Mouse (Mus musculus) hindbrain, embryonic 16.5 days (tissue): ENCODE measurements around the gene Mindy4. TPM values are rescaled to one million over a fixed set of nuclear protein-coding genes. Genes with fewer than 3 reads are reported as not detected.

Experiments
- ATAC-seq: fragments of 200-750 bp; cut with Nextera tagmentation; 2 replicates; pipeline ENCODE4 v1.8.0; 2017; ENCODE audit warnings: moderate TSS enrichment, moderate library complexity
- H3K27ac ChIP-seq: fragments of 300-500 bp; sonication (generic); 2 replicates; pipeline ENCODE4 v1.5.1; 2014; ENCODE audit warnings: low read depth, mild to moderate bottlenecking, control low read depth, low read length, moderate library complexity
- H3K27me3 ChIP-seq: fragments of 300-500 bp; sonication (generic); replicated peaks from 2 replicates; pipeline ENCODE4 v1.6.1; 2014; ENCODE audit warnings: low read length; ENCODE audit not compliant: control insufficient read depth, insufficient read depth
- H3K36me3 ChIP-seq: fragments of 300-500 bp; sonication (generic); 2 replicates; pipeline ENCODE4 v1.6.1; 2014; ENCODE audit warnings: mild to moderate bottlenecking, low read length, moderate library complexity, mixed read lengths; ENCODE audit not compliant: control insufficient read depth, insufficient read depth
- H3K4me1 ChIP-seq: fragments of 300-500 bp; sonication (generic); 2 replicates; pipeline ENCODE4 v1.6.1; 2014; ENCODE audit warnings: low read depth, low read length; ENCODE audit not compliant: control insufficient read depth, insufficient read depth
- H3K4me2 ChIP-seq: fragments of 300-500 bp; sonication (generic); 2 replicates; pipeline ENCODE4 v1.6.1; 2014; ENCODE audit warnings: mild to moderate bottlenecking, low read length, control low read depth, moderate library complexity
- H3K4me3 ChIP-seq: fragments of 300-500 bp; sonication (generic); 2 replicates; pipeline ENCODE4 v1.5.1; 2014; ENCODE audit warnings: mild to moderate bottlenecking, low read length, control low read depth, moderate library complexity
- H3K9ac ChIP-seq: fragments of 300-500 bp; sonication (generic); 2 replicates; pipeline ENCODE4 v1.6.1; 2014; ENCODE audit warnings: low read depth, mild to moderate bottlenecking, control low read depth, low read length, moderate library complexity
- H3K9me3 ChIP-seq: fragments of 300-500 bp; sonication (generic); 2 replicates; pipeline ENCODE4 v1.6.1; 2014; ENCODE audit warnings: mild to moderate bottlenecking, low read length, moderate library complexity; ENCODE audit not compliant: control insufficient read depth
- WGBS: fragments of 180-500 bp; shearing (Covaris S2); extraction: QIAGEN DNeasy Blood & Tissue Kit; methylation state at CpG from one replicate; pipeline ENCODE4 v1.1.7; 2014; 5-methylcytosine and 5-hydroxymethylcytosine counted together
- polyA plus RNA-seq: library from polyadenylated mRNA; unstranded; fragments of >200 nt; fragmentation: Nextera tagmentation; extraction: Ambion mirVana; gene quantifications from 2 replicates; pipeline ENCODE4 v1.2.1, GENCODE M21; 2015

Gene Mindy4
- polyA plus RNA-seq, 1 experiment from 2014 or later, result 13.0 TPM

DNA sequence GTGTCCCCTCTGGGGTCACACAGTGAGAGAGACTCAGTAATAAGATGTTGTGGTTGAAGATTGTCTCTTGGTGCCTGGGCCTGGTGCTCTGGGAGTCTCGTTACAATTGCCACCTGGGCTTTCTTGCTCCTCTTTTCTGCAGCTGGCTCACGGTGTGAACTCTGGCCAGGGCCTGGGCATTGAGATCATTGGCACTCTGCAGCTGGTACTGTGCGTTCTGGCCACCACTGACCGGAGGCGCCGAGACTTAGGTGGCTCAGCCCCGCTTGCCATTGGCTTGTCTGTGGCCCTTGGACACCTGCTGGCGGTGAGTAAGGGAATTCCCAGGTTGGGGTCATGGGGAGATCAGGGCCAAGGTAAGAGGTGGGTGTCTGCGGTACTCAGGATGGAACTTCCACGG lies 142.1 kb downstream of the Mindy4 start:
- 89% methylated on average over 10 of the region's 10 CpGs for WGBS
- H3K4me3 ChIP-seq, result no peak overlapping the region
- H3K4me2 ChIP-seq, result no peak overlapping the region
- no peaks in the 10 kb centered on the region for H3K36me3 ChIP-seq
- no peaks in the 10 kb centered on the region for H3K27me3 ChIP-seq
- no peak overlapping the region for H3K9ac ChIP-seq
- ATAC-seq, result no peak
- no peak overlapping the region for H3K27ac ChIP-seq
- H3K9me3 ChIP-seq, result no peaks in the 10 kb centered on the region
- peaks cover 4% of the 10 kb centered on the region; the same call in 1 of the 2 replicates for H3K4me1 ChIP-seq

- WGBS, result 90% methylated on average over 7 of the region's 7 CpGs
- Histone ChIP-seq H3K36me3 (no peaks in the 10 kb centered on the region), H3K4me1 (peaks cover 4% of the 10 kb centered on the region; the same call in 1 of the 2 replicates), H3K9me3 (no peaks in the 10 kb centered on the region), H3K4me3 (no peak overlapping the region), H3K9ac (no peak overlapping the region), H3K27me3 (no peaks in the 10 kb centered on the region), H3K4me2 (no peak overlapping the region), H3K27ac (no peak overlapping the region)
- ATAC-seq, result no peak
These were observed 143.3 kb downstream of the Mindy4 start for GRCm38 (mm10) chr6:55346491-55346890.

DNA sequence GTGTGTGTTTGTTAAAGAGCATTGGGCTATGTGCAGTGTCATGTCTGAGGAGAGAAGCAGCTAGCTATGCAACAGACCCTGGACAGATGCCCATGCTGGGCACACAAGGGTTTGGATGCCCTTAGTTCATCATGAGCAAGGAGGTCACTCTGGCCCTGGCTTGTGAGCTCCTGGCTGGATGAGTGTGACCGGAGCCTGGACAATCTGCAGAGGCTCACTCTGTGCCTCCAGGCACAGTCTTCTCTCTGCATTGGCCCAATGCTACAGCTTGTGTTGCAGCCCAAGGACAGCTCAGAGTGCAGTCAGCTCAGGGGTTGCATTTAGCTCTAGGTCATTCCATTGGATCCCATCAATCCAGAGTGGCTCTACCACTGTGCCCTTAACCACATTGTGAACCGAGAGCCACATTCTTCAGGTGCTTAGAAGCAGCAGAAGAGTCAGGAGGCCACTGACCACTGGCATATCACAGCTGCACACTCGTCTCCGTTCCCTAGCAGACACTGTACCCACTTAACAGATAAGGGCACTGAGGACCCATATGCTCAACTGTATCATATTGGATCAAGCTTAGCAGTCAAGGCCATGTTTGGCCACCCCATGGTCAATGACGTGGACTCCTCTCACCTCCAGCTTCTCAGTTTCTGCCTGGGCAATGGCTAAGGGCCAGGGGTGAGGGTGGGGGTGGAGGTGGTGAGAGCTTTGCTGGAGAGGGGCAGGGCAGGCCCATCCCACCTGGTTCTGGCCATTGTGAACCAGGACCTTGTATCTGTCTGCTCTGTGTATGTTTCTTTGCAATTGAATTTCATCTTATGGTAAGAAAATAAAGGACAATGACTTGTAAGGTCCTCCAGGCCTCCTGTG lies 144.8 kb downstream of the Mindy4 start:
- ATAC-seq, result no peak

DNA sequence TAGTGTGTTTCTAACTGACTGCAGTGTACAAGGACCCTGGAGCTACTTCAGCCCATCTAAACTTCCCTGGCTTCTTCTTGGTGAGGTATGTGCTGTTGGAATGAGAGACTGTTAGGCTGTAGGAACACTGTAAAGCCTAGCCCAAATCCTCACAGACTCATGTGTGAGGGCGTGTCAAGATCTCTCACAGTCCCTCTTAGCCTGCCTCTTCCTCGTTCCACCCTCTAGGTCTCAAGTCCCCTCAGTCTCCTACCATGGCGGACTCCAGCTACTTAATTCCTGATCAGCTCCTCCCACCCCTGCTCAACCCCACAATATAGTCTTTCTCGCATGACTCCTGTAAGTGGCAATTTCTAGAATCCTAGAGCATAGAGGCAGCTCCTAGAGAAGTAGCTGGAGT lies 146.0 kb downstream of the Mindy4 start:
- no peak overlapping the region for H3K27ac ChIP-seq
- H3K4me3 ChIP-seq, result no peak overlapping the region
- no peaks in the 10 kb centered on the region for H3K36me3 ChIP-seq
- 93% methylated on average over 4 of the region's 4 CpGs for WGBS
- no peak overlapping the region for H3K4me2 ChIP-seq
- no peaks in the 10 kb centered on the region for H3K27me3 ChIP-seq
- no peaks in the 10 kb centered on the region for H3K9me3 ChIP-seq
- no peaks in the 10 kb centered on the region for H3K4me1 ChIP-seq
- H3K9ac ChIP-seq, result no peak overlapping the region
- ATAC-seq, result no peak

More for the DNA sequence above, 144.8 kb downstream of the Mindy4 start:
- WGBS, result 87% methylated on average over 5 of the region's 5 CpGs
- Histone ChIP-seq H3K27ac (no peak overlapping the region), H3K4me3 (no peak overlapping the region), H3K4me2 (no peak overlapping the region), H3K4me1 (no peaks in the 10 kb centered on the region), H3K36me3 (no peaks in the 10 kb centered on the region), H3K9ac (no peak overlapping the region), H3K9me3 (no peaks in the 10 kb centered on the region), H3K27me3 (no peaks in the 10 kb centered on the region)

DNA sequence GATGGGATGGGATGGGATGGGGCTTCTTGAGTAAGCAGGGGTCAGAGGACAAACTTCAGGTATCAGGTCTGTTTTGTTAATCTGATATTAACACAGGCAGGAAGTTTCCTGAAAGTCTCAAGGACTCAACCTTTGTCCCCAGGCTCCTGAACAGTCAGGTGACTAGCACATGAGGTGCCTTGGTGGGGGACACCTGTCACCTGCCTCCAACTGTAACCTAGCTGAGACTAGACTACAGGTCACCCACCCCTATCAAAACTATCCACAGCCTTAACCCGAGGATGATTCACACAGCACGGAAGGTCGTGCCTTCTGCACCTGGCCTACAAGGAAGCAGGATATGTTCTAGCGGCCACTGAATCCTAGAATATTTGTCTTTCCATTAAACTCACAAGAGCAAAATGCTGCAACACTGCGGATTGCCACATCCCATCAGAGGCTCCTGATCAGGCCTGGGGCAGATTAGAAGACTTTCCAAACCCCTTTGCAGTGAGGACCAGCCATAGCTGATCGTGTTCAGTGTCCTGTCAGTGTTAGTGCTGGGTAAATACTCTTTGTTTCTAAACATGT lies 147.3 kb downstream of the Mindy4 start:
- Histone ChIP-seq H3K9ac (no peak overlapping the region), H3K4me1 (no peaks in the 10 kb centered on the region), H3K27ac (no peak overlapping the region), H3K27me3 (no peaks in the 10 kb centered on the region), H3K4me3 (no peak overlapping the region), H3K9me3 (no peaks in the 10 kb centered on the region), H3K4me2 (no peak overlapping the region), H3K36me3 (no peaks in the 10 kb centered on the region)
- no peak for ATAC-seq
- 90% methylated on average over 6 of the region's 6 CpGs for WGBS

DNA sequence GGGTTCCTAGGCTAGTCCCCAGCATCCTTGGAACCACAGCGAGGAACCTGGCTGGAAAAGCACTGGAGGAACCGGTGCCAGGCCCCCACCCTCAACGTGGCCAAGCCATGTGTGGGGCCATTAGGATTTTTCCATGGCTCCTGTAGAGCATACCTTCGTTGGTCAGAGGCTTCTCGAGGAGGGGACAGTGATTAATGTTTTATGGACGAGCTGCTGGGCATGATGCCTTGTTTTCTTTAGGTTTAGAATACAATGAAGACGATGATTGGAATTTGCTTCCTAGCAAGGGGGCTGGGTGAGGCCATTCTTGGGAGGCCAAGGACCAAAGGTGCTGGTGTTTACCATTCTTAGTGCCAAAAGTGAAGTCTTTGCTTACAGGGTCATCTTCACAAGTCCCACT lies 148.5 kb downstream of the Mindy4 start:
- Histone ChIP-seq H3K27me3 (no peaks in the 10 kb centered on the region), H3K9ac (no peak overlapping the region), H3K9me3 (no peaks in the 10 kb centered on the region), H3K4me2 (no peak overlapping the region), H3K4me3 (no peak overlapping the region), H3K4me1 (no peaks in the 10 kb centered on the region), H3K36me3 (no peaks in the 10 kb centered on the region), H3K27ac (no peak overlapping the region)
- ATAC-seq, result no peak
- WGBS, result 72% methylated on average over 7 of the region's 7 CpGs

DNA sequence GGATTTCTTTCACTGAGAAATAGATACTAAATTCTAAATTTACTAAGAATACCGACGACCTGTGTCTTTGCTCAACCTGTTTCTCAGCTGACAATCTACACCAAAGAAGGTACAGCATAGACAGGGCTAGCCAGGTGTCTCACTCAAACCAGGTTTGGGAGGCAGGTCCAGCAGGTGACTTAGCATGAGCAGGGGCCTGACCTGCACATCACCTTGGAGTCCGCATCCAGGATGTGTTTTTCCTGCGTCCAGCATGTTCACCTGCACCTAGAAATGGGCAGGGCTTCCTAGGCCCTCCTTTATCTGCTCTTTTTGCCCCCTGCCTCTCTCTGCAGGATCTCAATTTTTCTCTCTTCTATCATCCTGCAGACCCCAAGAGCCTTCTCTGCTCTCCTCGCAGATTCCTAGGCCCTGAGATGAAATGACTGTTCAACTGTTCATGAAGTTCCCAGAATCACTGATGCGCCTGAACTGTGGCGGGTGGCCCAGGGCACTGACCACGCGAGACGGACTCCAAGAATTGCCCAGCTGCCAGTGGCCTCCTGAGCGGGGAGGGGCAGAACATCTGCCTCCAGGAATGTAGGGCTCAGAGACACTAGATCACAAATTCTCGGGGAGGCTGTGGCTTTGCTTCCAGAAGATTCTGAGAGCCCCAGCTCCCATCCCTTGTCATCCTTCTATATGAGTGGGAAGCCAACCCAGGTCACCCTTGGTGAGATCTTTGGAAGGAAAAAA lies 150.7 kb downstream of the Mindy4 start:
- Histone ChIP-seq H3K9me3 (no peaks in the 10 kb centered on the region), H3K27me3 (no peaks in the 10 kb centered on the region), H3K27ac (no peak overlapping the region), H3K4me2 (no peak overlapping the region), H3K4me1 (no peaks in the 10 kb centered on the region), H3K9ac (no peak overlapping the region), H3K36me3 (no peaks in the 10 kb centered on the region), H3K4me3 (no peak overlapping the region)
- WGBS, result 78% methylated on average over 12 of the region's 12 CpGs
- ATAC-seq, result no peak

- H3K4me1 ChIP-seq, result no peaks in the 10 kb centered on the region
- WGBS, result 66% methylated on average over 4 of the region's 4 CpGs
- no peak for ATAC-seq
- H3K9me3 ChIP-seq, result no peaks in the 10 kb centered on the region
- no peak overlapping the region for H3K27ac ChIP-seq
- H3K4me2 ChIP-seq, result no peak overlapping the region
- H3K36me3 ChIP-seq, result no peaks in the 10 kb centered on the region
- no peak overlapping the region for H3K4me3 ChIP-seq
- H3K27me3 ChIP-seq, result no peaks in the 10 kb centered on the region
- no peak overlapping the region for H3K9ac ChIP-seq
These were observed 151.4 kb downstream of the Mindy4 start for GRCm38 (mm10) chr6:55354456-55355117.

DNA sequence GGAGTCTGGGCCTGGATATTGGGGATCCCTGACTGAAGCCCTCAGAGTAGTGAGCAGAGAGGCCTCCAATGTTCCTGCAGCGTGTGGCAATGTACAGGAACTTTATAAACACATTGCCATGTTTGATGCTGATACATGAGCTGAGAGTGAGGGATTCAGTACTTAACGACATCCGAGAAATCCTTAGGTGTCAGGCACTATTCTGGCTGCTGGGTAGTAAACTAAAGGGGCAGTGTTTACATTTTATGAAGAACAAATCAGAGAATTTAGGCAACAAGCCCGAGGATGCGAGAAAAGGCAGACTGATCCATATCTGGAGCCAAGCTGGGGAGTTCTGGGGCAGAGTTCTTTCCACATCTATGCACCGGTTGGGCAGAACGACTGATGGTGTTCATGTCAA lies 152.4 kb downstream of the Mindy4 start:
- Histone ChIP-seq H3K36me3 (no peaks in the 10 kb centered on the region), H3K9ac (no peak overlapping the region), H3K27me3 (no peaks in the 10 kb centered on the region), H3K4me1 (no peaks in the 10 kb centered on the region), H3K27ac (no peak overlapping the region), H3K4me2 (no peak overlapping the region), H3K4me3 (no peak overlapping the region), H3K9me3 (no peaks in the 10 kb centered on the region)
- WGBS, result 86% methylated on average over 7 of the region's 7 CpGs
- no peak for ATAC-seq
